Mouse (Mus musculus) thymus, adult 2 months (tissue): ENCODE measurements around the gene Ifnl2.

ENCODE experiments used
- CTCF ChIP-seq: fragments of 200-500 bp; IDR thresholded peaks from 2 replicates; pipeline ENCODE4 v1.5.1; 2012; ENCODE audit warnings: mild to moderate bottlenecking, control low read depth, low read length, moderate library complexity, borderline replicate concordance; ENCODE audit not compliant: control insufficient read depth, poor library complexity, insufficient read depth; ENCODE audit errors: extremely low read depth
- POLR2A ChIP-seq: fragments of 200-500 bp; IDR thresholded peaks from 2 replicates; pipeline ENCODE4 v1.6.1; 2012; ENCODE audit warnings: mild to moderate bottlenecking, low read length, control low read depth, moderate library complexity; ENCODE audit not compliant: control insufficient read depth, poor library complexity, insufficient read depth; ENCODE audit errors: extremely low read depth

GRCm38 (mm10) chr7:28555939-28556535 lies 45.8 kb upstream of the Ifnl2 start:
- TF ChIP-seq CTCF (no peak), POLR2A (no peak)
